Mouse (Mus musculus) kidney, postnatal 14 days (tissue): ENCODE data around the gene Olfr536.
"Not testable (repeated sequence)": the region's sequence is repeated elsewhere in the genome, so short reads cannot be mapped to it uniquely, and the experiment has no call there.

ENCODE experiments used
- DNase-seq: peaks from one replicate; pipeline ENCODE4 v3.0.0; 2022; ENCODE audit warnings: mixed read lengths

The Olfr536 gene

GRCm38 (mm10) chr7:140507346-140508021 lies at the start of gene Olfr536:
Olfr536 (minus strand) TSS chr7:140507396.
- DNase-seq: peak; percentile 1

- no peak for DNase-seq
Observed at GRCm38 (mm10) chr7:140539746-140540145, 32.5 kb upstream of the Olfr536 start.

DNA sequence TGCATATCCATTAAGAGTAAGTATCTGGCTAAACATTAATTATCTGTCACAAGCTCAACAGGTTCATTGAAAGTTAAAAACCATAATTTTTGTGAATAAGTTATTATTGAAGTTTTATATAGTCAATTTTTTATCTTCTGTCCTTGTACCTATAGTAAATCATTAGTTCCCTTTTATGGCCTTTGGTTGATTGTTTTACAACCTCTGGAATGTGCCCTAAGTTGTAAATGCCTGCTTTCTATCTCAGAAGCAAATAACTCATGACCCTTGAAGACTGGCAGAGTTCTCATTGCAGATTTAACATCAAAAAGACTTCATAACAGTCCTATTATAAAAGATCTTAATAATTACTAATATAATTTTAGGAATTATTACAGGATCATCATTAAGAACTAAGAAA lies 12.5 kb downstream of the Olfr536 start:
- no peak for DNase-seq

- DNase-seq: no peak
Observed at GRCm38 (mm10) chr7:140494231-140494630, 13.0 kb downstream of the Olfr536 start.

DNA sequence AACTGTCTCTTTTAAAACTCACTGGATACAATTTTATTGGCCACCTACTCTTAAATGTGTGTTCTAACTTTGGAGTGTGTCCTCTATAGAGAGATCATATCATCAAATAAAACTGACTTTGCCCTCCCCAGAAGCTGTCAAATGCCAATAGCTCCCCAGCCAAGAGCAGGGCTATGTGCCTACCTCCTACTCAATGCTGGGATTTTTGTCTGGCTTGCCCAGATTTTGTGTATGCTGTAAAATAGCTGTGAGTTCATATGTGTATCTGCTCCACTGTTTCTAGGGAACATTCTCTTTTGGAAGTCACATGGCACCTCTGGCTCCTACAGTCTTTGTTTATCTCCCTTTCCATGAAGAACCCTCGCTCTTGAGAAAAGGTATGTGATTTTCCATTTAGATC lies 18.2 kb downstream of the Olfr536 start:
- DNase-seq: no peak

- DNase-seq: no peak
Observed at GRCm38 (mm10) chr7:140483916-140484315, 23.3 kb downstream of the Olfr536 start, which contains the start of gene Olfr535. Olfr535 (plus strand) TSS chr7:140484216.

DNA sequence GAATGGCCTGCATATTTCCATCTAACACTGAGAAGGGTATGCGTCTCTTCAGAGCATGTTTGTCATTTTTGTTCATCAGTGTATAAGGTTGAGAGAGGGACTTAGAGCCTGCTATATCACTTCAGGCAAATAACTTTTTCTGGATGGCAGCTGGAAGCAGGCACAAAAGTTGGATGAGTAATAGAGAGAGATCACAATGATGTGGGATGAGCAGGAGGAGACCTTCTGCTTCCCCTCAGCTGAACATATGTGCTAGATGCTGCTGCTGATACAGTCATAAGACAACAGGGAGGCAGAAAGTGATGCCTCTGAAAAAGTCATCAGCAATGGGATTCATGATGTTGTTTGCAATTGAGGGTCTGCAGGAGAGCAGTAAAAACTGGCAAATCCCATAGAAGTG lies 28.5 kb downstream of the Olfr536 start:
- no peak for DNase-seq

- DNase-seq: no peak
Observed at GRCm38 (mm10) chr7:140477886-140478285, 29.3 kb downstream of the Olfr536 start.

GRCm38 (mm10) chr7:140463070-140463469 lies 44.1 kb downstream of the Olfr536 start, which contains the start of gene Olfr533:
Olfr533 (plus strand) TSS chr7:140463370.
- DNase-seq: not testable (repeated sequence)
